Mouse (Mus musculus): ENCODE data around the gene Tyrp1. TPM values are rescaled to one million over a fixed set of nuclear protein-coding genes. Genes with fewer than 3 reads are reported as not detected.

Gene Tyrp1
- not detected for polyA plus RNA-seq (2014; fragmentation: Illumina TruSeq; extraction: RNeasy Lipid Tissue Mini Kit (QIAGEN cat#74804); ENCODE audit: low read depth, low replicate concordance)

DNA sequence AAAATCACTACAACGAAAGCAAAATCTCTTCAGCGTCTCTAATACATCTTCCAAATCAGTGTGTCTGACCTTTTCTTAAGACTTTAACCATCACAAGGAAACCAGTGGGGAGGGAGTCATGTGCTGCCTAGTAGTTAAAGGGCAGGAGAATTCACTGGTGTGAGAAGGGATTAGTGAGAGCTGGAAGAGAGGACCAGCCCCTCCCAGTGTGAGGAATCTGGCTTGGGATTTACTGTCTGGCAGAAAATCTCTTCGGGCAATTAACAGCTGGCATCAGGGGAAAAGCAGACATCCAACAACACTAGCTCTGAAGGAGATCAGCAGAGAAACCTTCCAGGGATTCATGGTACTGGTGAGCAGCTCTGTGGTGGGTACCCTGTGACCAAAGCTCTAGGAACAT is at the start of gene Tyrp1:
Gene Tyrp1, plus strand, starts transcription at position 74 of the 400 bp plus-strand sequence.

Other genes with a start within 250 kb of the Tyrp1 start
- 5.4 TPM for gene Lurap1l, start 76.5 kb downstream of the Tyrp1 start, polyA plus RNA-seq (2014; fragmentation: Illumina TruSeq; extraction: RNeasy Lipid Tissue Mini Kit (QIAGEN cat#74804); ENCODE audit: low read depth, low replicate concordance)

All from adipose tissue, adult 10 weeks (tissue).